Mouse (Mus musculus): ENCODE data around the gene Stim1.
"Not testable (repeated sequence)": the region's sequence is repeated elsewhere in the genome, so short reads cannot be mapped to it uniquely, and the experiment has no call there.

Stim1 gene

DNA sequence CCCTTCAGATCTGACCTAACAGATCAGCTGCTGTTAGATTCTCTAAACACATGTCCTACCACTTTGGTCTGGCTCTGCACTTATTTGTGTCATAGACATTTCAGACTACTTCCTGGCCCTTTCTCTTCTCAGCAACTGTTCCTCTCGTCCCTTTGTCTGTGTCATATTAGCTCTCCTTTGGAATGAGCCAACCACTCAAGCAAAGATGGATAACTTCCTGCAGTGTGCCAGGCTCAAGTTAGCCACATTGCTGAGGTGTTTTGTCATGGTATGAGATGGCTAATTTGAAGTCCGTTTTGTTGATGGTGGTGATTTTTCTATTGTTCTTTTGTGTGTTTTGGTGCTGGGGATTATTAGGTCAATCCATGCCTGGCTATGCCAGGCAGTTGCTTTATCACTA, 93.7 kb downstream of the Stim1 start:
- no peak for DNase-seq (ENCODE audit: low spot score in 2 of 2)

DNA sequence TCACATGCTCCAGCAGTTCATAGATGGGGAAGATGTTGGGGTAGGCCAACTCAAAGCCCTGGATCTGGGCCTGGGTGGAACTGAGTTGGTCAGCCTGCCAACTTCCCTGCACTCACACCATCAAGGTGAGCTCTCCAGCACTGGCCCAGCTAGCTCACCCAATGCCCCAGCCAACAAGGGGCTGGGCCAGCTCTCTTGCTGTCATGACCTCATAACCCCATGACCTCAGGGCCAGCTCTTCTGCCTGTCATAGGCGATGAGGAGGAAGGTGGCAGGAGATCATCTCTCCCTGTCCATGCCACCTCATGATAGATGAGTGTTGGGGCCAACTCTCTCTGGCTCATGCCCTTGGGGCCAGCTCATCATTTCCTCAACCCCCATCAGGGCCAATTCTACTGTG, 96.2 kb downstream of the Stim1 start:
- DNase-seq (ENCODE audit: low spot score in 2 of 2), result no peak

- no peak for DNase-seq (ENCODE audit: low spot score in 2 of 2)
Observed at GRCm38 (mm10) chr7:102369661-102370060, 102.1 kb downstream of the Stim1 start.

- no peak for DNase-seq (ENCODE audit: low spot score in 2 of 2)
Observed at GRCm38 (mm10) chr7:102370526-102370925, 102.9 kb downstream of the Stim1 start.

DNA sequence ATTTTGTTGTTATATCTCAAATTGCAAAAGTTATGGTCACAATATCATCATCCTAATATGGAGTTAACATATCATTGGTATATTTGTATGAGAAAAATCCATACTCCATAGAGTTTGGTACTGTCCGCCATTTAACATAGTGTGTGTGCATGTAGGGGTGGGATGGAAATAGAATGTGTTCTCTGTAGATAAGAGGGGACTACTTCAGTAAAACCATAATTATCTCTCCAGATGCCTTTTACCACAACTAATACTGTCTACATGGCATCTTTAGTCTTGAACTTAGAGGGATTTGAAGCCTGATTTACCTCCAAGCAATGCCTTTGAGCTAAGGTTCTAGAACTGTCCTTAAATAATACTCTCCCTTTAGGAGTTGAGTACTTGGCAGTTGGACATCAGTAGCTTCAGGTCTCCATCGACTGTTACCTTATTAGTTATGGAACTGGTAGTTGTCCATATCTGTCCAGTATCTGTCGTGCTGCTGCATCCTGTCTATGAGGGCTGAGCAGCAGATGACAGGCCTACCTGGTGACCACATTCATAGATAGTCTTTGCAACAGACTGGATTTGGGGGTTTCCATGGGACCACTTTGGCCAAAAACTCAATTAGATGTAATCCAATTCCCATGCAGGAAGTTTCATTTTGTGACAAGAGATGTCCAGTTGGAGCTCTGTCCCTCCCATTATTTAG, 105.9 kb downstream of the Stim1 start:
- no peak for DNase-seq (ENCODE audit: low spot score in 2 of 2)

DNA sequence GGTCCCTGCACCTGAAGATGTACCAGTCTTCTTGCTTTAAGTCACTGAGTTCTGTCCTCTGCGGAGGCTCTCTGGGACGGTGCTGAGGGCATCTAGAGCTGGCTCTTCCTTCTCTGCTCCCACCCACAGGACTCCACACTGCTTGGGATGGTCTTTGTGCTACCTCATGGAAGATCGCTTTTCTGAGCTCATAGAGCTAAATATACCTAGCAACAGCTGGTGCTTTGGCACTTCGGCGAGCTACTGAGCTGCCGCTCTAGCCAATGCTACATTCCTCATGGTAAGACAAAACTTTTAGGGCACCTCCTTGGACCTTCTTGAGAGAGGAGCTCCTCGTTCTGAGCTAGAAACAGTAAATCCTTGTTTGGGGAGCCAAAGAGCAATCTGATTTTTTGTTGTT, 115.6 kb downstream of the Stim1 start:
- no peak for DNase-seq (ENCODE audit: low spot score in 2 of 2)

GRCm38 (mm10) chr7:102385973-102386372, 118.4 kb downstream of the Stim1 start:
- DNase-seq (ENCODE audit: low spot score in 2 of 2), result no peak

GRCm38 (mm10) chr7:102389082-102389481, 121.5 kb downstream of the Stim1 start:
- peak in 1 of 2 experiments; percentile 43 for DNase-seq (ENCODE audit: low spot score in 2 of 2)

DNA sequence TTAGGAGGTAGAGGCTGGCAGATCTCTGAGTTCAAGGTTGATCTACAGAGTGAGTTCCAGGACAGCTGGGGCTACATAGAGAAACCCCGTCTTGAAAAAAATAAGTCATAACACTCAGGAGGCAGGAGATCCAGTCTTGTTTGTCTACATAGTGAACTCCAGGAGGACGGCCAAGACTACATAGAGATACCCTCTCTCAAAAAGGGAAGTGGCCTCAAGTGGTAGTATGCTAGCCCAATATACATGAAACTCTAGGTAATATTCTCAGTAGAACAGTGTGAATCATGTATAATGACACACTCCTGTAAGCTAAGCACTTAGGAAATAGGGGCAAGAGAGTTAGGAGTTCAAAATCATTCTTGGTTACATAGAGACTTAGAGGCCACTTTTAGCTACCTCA, 126.3 kb downstream of the Stim1 start:
- no peak for DNase-seq (ENCODE audit: low spot score in 2 of 2)

DNA sequence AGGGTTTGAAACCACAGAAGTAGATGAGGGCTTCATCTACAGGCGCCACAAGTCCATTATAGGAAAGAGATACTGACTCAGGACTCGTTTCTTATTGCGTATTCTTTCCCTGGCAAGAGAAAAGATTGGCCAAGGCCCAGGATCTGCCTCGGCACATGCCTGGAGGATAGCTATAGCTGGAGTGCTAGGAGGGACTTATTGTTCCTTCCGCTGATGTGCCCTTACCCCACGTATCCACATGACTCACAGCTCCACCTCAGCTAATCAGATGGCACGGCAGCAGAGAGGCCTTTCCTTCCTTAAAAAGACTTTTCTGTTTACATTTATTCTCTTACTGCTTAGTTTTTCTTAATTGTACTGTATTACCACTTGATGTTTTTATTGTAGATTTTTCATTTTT, 128.3 kb downstream of the Stim1 start:
- peak in 1 of 2 experiments; percentile 45 for DNase-seq (ENCODE audit: low spot score in 2 of 2)

- no peak for DNase-seq (ENCODE audit: low spot score in 2 of 2)
Observed at GRCm38 (mm10) chr7:102396331-102396730, 128.7 kb downstream of the Stim1 start.

DNA sequence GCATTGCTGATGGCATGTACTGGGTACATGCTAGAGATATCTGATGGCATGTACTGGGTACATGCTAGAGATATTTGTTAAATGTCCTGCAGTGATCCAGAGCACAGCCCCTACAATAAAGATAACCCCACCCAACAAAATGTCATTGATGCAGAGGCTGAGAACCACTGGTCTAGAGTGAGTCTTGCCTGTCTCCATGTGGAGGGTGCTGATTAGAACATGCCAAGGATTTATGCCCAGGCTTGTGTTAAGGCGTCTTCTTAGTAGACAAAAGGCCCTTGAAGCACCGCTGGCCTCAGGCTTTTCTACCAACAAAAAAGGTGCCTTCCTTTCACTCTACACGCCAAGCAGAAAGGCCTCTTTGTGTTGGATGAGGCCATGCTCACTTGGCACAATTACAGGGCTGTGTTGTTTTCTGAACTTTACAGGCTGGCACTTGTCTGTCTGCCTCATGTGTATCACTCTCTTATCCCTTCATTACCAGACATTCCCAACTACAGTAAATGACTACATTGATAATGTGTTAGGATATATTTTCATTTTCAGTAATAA, 131.7 kb downstream of the Stim1 start:
- no peak for DNase-seq (ENCODE audit: low spot score in 2 of 2)

DNA sequence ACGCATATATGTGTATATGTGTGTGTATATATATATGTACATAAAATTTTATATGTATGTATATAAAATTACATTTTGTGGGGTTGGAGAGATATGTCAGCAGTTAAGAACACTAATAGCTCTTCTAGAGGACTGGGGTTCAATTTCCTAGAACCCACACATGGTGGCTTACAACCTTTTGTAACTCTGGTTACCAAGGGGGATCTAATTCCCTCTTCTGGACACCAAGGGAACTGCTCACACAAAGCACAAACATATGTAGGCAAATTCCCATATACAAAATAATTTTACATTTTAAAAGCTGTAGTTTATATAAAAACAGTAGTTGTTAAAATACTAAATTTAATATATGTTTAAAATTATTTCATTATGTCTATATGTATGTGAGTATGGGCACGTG, 136.5 kb downstream of the Stim1 start:
- no peak for DNase-seq (ENCODE audit: low spot score in 2 of 2)

- DNase-seq (ENCODE audit: low spot score in 2 of 2), result no peak
Observed at GRCm38 (mm10) chr7:102407440-102407839, 139.8 kb downstream of the Stim1 start.

DNA sequence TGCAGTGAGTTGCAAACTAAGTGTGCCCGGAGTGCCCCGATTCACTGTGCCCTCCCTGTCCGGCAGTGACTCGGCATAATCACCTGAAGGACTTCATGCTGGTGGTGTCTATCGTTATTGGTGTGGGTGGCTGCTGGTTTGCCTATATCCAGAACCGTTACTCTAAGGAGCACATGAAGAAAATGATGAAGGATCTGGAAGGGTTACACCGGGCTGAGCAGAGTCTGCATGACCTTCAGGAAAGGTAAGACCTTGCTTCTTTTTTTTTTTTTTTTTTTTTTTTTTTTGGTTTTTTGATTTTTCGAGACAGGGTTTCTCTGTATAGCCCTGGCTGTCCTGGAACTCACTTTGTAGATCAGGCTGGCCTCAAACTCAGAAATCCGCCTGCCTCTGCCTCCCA, 147.7 kb downstream of the Stim1 start:
- not testable (repeated sequence) for DNase-seq (ENCODE audit: low spot score in 2 of 2)

GRCm38 (mm10) chr7:102415841-102416240, 148.2 kb downstream of the Stim1 start:
- DNase-seq (ENCODE audit: low spot score in 2 of 2), result no peak

DNA sequence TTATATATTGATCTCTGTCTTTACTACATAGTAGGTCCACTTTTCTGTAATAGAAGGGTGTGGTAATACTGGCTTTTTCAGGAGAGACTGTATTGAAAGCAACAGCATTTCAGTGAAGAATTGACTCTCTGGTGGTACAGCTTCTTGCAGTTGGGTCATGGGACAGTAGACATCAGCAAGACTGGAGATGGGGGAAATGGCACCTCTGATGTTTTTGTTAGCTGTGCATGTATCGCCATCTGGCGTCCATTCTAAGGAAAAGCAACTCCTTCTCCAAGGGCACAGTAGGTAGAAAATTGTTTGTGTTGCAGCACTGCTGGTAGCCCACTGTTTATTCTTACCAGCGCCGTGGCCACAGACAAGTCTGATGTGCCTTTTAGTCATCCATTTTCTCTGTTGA, 149.8 kb downstream of the Stim1 start:
- DNase-seq (ENCODE audit: low spot score in 2 of 2), result peak in 1 of 2 experiments; percentile 20

DNA sequence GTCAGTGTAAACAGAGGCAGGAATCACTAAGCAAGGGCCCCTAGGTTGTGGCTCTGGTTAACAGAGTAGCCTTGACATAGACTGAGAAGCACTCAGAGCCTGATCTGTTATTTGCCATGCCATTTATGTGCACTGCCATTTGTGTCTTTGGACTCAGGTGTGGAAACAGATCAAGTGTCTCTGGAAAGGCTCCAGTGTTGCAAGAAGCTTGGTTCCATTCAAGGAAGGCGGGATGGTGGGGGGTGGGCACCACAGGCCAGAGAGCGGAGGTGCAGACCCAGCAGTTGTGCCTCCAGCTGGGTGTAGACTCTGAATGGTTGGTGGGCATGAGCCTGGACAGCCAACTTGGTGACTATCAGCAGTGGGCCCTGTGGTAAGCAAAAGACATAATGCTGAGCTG, 154.4 kb downstream of the Stim1 start:
- DNase-seq (ENCODE audit: low spot score in 2 of 2), result no peak

DNA sequence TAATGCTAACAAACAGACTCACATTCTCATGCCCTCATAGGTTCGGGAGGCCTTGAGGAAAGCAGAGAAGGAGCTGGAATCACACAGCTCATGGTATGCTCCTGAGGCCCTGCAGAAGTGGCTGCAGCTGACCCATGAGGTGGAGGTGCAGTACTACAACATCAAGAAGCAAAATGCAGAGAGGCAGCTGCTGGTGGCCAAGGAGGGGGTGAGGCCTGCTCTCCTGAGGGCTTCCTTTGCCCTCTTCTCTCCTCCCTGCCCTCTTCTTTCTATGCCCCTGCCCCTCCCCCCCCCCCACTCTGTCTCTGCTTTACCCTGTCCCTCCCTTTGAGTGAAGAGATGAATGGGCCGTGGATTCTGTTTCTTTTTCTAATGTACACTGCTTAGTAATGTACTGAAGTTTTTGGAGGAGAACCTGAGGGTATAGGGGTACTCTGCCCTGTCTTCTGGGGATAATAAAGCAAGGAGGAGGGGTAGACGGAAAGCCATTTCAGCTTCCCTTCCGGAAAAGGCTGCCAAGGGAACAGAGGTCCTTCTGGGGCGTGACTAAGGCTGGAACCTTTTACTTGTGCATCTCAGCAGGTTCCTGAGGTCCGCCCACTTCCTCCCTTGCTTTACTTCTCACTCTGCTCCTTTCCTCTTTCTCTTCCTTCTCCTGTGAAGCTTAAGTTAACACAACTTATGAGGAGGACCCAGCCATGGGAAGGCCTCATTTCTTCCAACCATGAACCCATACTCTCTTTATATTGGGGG, 158.5 kb downstream of the Stim1 start:
- DNase-seq (ENCODE audit: low spot score in 2 of 2), result no peak

- no peak for DNase-seq (ENCODE audit: low spot score in 2 of 2)
Observed at GRCm38 (mm10) chr7:102434344-102434743, 166.7 kb downstream of the Stim1 start.

DNA sequence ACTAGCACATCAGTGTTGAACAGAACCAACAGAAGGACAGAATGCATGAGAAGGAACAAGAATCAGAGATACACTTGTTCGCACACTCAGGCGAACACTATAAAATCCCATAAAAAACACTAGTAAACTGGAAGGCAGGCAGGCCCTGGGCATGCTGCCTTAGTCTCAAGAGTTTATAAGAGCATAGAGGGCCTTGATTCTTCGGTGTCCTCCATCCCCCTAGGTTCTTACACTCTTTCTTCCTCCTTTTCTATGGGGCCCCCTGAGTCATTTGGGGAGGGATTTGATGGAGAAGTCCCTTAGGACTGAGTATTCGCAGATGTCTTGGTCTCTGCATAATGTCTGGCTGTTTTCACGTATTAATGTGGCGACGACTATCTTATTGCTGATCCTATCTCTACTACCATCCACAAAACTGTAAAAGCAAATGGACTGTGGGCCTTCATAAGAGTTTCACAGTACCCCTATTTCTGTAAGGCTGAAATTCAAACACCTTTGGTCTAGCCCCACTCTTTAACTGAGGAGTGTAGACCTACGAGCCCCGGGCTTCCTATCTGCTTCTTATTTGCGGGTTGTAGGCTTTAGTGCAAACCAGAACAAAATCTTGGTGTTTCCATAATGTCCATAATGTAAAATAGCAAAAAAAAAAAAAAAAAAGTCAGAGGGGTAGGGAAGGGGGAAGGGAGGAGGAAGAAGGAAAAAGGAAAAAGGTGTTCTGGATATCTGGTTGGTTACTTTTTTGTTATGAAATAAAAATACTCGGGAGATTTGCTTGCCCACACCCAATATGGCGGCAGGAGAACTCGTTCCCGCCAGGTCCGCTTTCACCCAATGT, 173.4 kb downstream of the Stim1 start:
- DNase-seq (ENCODE audit: low spot score in 2 of 2), result no peak

All from urinary bladder, adult 18-20 months (tissue).